Mouse (Mus musculus) midbrain, embryonic 13.5 days (tissue): Measurements from ENCODE around the gene Col13a1. TPM values are rescaled to one million over a fixed set of nuclear protein-coding genes. Genes with fewer than 3 reads are reported as not detected.
A peak's percentile ranks its signal among the peaks of the same experiment; 100 is the strongest.

ENCODE experiments used
- ATAC-seq: fragments of 200-750 bp; cut with Nextera tagmentation; 2 replicates; pipeline ENCODE4 v1.8.0; 2017; ENCODE audit warnings: mild to moderate bottlenecking, moderate TSS enrichment, moderate library complexity
- H3K27ac ChIP-seq: fragments of 300-500 bp; sonication (generic); 2 replicates; pipeline ENCODE4 v1.5.1; 2015; ENCODE audit warnings: inconsistent platforms, mild to moderate bottlenecking, moderate library complexity
- H3K27me3 ChIP-seq: fragments of 300-500 bp; sonication (generic); 2 replicates; pipeline ENCODE4 v1.6.1; 2015; ENCODE audit warnings: mild to moderate bottlenecking, inconsistent platforms
- H3K36me3 ChIP-seq: fragments of 300-500 bp; sonication (generic); 2 replicates; pipeline ENCODE4 v1.6.1; 2015; ENCODE audit warnings: mild to moderate bottlenecking, inconsistent platforms
- H3K4me1 ChIP-seq: fragments of 300-500 bp; sonication (generic); replicated peaks from 2 replicates; pipeline ENCODE4 v1.6.1; 2015; ENCODE audit warnings: inconsistent platforms
- H3K4me2 ChIP-seq: fragments of 300-500 bp; sonication (generic); replicated peaks from 2 replicates; pipeline ENCODE4 v1.6.1; 2015; ENCODE audit warnings: moderate library complexity, mild to moderate bottlenecking, inconsistent platforms
- H3K4me3 ChIP-seq: fragments of 300-500 bp; sonication (generic); replicated peaks from 2 replicates; pipeline ENCODE4 v1.5.1; 2015; ENCODE audit warnings: mild to moderate bottlenecking, inconsistent platforms
- H3K9ac ChIP-seq: fragments of 300-500 bp; sonication (generic); replicated peaks from 2 replicates; pipeline ENCODE4 v1.6.1; 2015; ENCODE audit warnings: mild to moderate bottlenecking, inconsistent platforms
- H3K9me3 ChIP-seq: fragments of 300-500 bp; sonication (generic); 2 replicates; pipeline ENCODE4 v1.6.1; 2016; ENCODE audit warnings: mild to moderate bottlenecking, inconsistent platforms
- WGBS: fragments of 180-500 bp; shearing (Covaris S2); methylation state at CpG from one replicate; pipeline ENCODE4 v1.1.7; 2015; 5-methylcytosine and 5-hydroxymethylcytosine counted together
- polyA plus RNA-seq: library from polyadenylated mRNA; unstranded; fragments of >200 nt; fragmentation: Nextera tagmentation; extraction: Ambion mirVana; gene quantifications from 2 replicates; pipeline ENCODE4 v1.2.1, GENCODE M21; 2015

Gene Col13a1
- polyA plus RNA-seq, 1 experiment from 2014 or later = 1.2 TPM

- Histone ChIP-seq H3K9ac (no peak overlapping the region), H3K36me3 (no peaks in the 10 kb centered on the region), H3K4me1 (0 out of 2 replicates have a peak, but pooled peaks cover 11% of the 10 kb centered on the region), H3K4me3 (no peak overlapping the region), H3K27me3 (peaks cover 11% of the 10 kb centered on the region; the same call in 1 of the 2 replicates), H3K27ac (no peak overlapping the region), H3K9me3 (no peaks in the 10 kb centered on the region), H3K4me2 (no peak overlapping the region)
- 24% methylated on average over 4 of the region's 4 CpGs for WGBS
- ATAC-seq = no peak
These were observed 99.5 kb downstream of the Col13a1 start for GRCm38 (mm10) chr10:61879427-61879826.

GRCm38 (mm10) chr10:61877787-61878186 is 101.1 kb downstream of the Col13a1 start:
- no peak overlapping the region for H3K9ac ChIP-seq
- H3K4me1 ChIP-seq = 0 out of 2 replicates have a peak, but pooled peaks cover 11% of the 10 kb centered on the region
- H3K36me3 ChIP-seq = no peaks in the 10 kb centered on the region
- no peaks in the 10 kb centered on the region for H3K9me3 ChIP-seq
- H3K27ac ChIP-seq = no peak overlapping the region
- ATAC-seq = peak; percentile 55
- 7% methylated on average over 6 of the region's 6 CpGs for WGBS
- H3K4me2 ChIP-seq = no peak overlapping the region
- peaks cover 11% of the 10 kb centered on the region; the same call in 1 of the 2 replicates for H3K27me3 ChIP-seq
- no peak overlapping the region for H3K4me3 ChIP-seq

- ATAC-seq = no peak
- no peak overlapping the region for H3K4me2 ChIP-seq
- H3K27me3 ChIP-seq = no peaks in the 10 kb centered on the region
- H3K27ac ChIP-seq = no peak overlapping the region
- no peaks in the 10 kb centered on the region for H3K9me3 ChIP-seq
- no peak overlapping the region for H3K9ac ChIP-seq
- no peaks in the 10 kb centered on the region for H3K36me3 ChIP-seq
- 80% methylated on average over 3 of the region's 3 CpGs for WGBS
- H3K4me3 ChIP-seq = no peak overlapping the region
- no peaks in the 10 kb centered on the region for H3K4me1 ChIP-seq
These were observed 109.1 kb downstream of the Col13a1 start for GRCm38 (mm10) chr10:61869796-61870195.

- no peaks in the 10 kb centered on the region for H3K36me3 ChIP-seq
- H3K9me3 ChIP-seq = peaks cover 32% of the 10 kb centered on the region
- H3K27me3 ChIP-seq = no peaks in the 10 kb centered on the region
- no peak for ATAC-seq
- no peak overlapping the region for H3K4me2 ChIP-seq
- WGBS = 79% methylated on average over 11 of the region's 11 CpGs
- no peaks in the 10 kb centered on the region for H3K4me1 ChIP-seq
- no peak overlapping the region for H3K9ac ChIP-seq
- H3K4me3 ChIP-seq = no peak overlapping the region
- H3K27ac ChIP-seq = no peak overlapping the region
These were observed 112.8 kb downstream of the Col13a1 start for GRCm38 (mm10) chr10:61866045-61866580.

GRCm38 (mm10) chr10:61859451-61859850 is 119.5 kb downstream of the Col13a1 start:
- peaks cover 32% of the 10 kb centered on the region for H3K9me3 ChIP-seq
- H3K9ac ChIP-seq = no peak overlapping the region
- no peaks in the 10 kb centered on the region for H3K36me3 ChIP-seq
- no peak overlapping the region for H3K4me2 ChIP-seq
- 89% methylated on average over 2 of the region's 2 CpGs for WGBS
- ATAC-seq = no peak
- H3K4me1 ChIP-seq = no peaks in the 10 kb centered on the region
- no peak overlapping the region for H3K4me3 ChIP-seq
- no peaks in the 10 kb centered on the region for H3K27me3 ChIP-seq
- H3K27ac ChIP-seq = no peak overlapping the region

GRCm38 (mm10) chr10:61855139-61855675 is 123.7 kb downstream of the Col13a1 start:
- ATAC-seq = no peak
- Histone ChIP-seq H3K9ac (no peak overlapping the region), H3K36me3 (no peaks in the 10 kb centered on the region), H3K4me1 (no peaks in the 10 kb centered on the region), H3K9me3 (peaks cover 3% of the 10 kb centered on the region; the same call in 1 of the 2 replicates), H3K27ac (no peak overlapping the region), H3K4me3 (no peak overlapping the region), H3K27me3 (no peaks in the 10 kb centered on the region), H3K4me2 (no peak overlapping the region)
- WGBS = 88% methylated on average over 8 of the region's 8 CpGs

GRCm38 (mm10) chr10:61852824-61853223 is 126.1 kb downstream of the Col13a1 start:
- WGBS = 88% methylated on average over 8 of the region's 8 CpGs

GRCm38 (mm10) chr10:61848553-61848952 is 130.4 kb downstream of the Col13a1 start:
- Histone ChIP-seq H3K9me3 (no peaks in the 10 kb centered on the region), H3K9ac (no peak overlapping the region), H3K27me3 (no peaks in the 10 kb centered on the region), H3K4me1 (no peaks in the 10 kb centered on the region), H3K4me2 (no peak overlapping the region), H3K36me3 (no peaks in the 10 kb centered on the region), H3K4me3 (no peak overlapping the region), H3K27ac (no peak overlapping the region)
- ATAC-seq = no peak
- WGBS = 92% methylated on average over 6 of the region's 6 CpGs

More at GRCm38 (mm10) chr10:61852824-61853223, 126.1 kb downstream of the Col13a1 start:
- no peaks in the 10 kb centered on the region for H3K4me1 ChIP-seq
- no peaks in the 10 kb centered on the region for H3K9me3 ChIP-seq
- H3K4me3 ChIP-seq = no peak overlapping the region
- H3K4me2 ChIP-seq = no peak overlapping the region
- no peaks in the 10 kb centered on the region for H3K36me3 ChIP-seq
- H3K27me3 ChIP-seq = no peaks in the 10 kb centered on the region
- ATAC-seq = no peak
- H3K27ac ChIP-seq = no peak overlapping the region
- no peak overlapping the region for H3K9ac ChIP-seq

- Histone ChIP-seq H3K9ac (no peak overlapping the region), H3K27me3 (no peaks in the 10 kb centered on the region), H3K4me2 (no peak overlapping the region), H3K4me1 (no peaks in the 10 kb centered on the region), H3K4me3 (no peak overlapping the region), H3K9me3 (no peaks in the 10 kb centered on the region), H3K27ac (no peak overlapping the region), H3K36me3 (no peaks in the 10 kb centered on the region)
- WGBS = 87% methylated on average over 4 of the region's 4 CpGs
- ATAC-seq = no peak
These were observed 133.4 kb downstream of the Col13a1 start for GRCm38 (mm10) chr10:61845476-61845875.

GRCm38 (mm10) chr10:61844475-61844874 is 134.4 kb downstream of the Col13a1 start:
- Histone ChIP-seq H3K9me3 (no peaks in the 10 kb centered on the region), H3K4me2 (no peak overlapping the region), H3K27me3 (no peaks in the 10 kb centered on the region), H3K4me1 (no peaks in the 10 kb centered on the region), H3K36me3 (no peaks in the 10 kb centered on the region), H3K9ac (no peak overlapping the region), H3K4me3 (no peak overlapping the region), H3K27ac (no peak overlapping the region)
- 79% methylated on average over 7 of the region's 7 CpGs for WGBS
- no peak for ATAC-seq

GRCm38 (mm10) chr10:61842261-61842660 is 136.6 kb downstream of the Col13a1 start:
- no peak overlapping the region for H3K9ac ChIP-seq
- no peak for ATAC-seq
- no peak overlapping the region for H3K27ac ChIP-seq
- H3K4me1 ChIP-seq = peaks cover 5% of the 10 kb centered on the region; the same call in 1 of the 2 replicates
- H3K4me3 ChIP-seq = no peak overlapping the region
- no peaks in the 10 kb centered on the region for H3K9me3 ChIP-seq
- H3K27me3 ChIP-seq = no peaks in the 10 kb centered on the region
- WGBS = 92% methylated on average over 12 of the region's 12 CpGs
- H3K4me2 ChIP-seq = no peak overlapping the region
- H3K36me3 ChIP-seq = no peaks in the 10 kb centered on the region

- Histone ChIP-seq H3K27me3 (no peaks in the 10 kb centered on the region), H3K4me2 (no peak overlapping the region), H3K4me1 (peaks cover 5% of the 10 kb centered on the region; the same call in 1 of the 2 replicates), H3K4me3 (no peak overlapping the region), H3K9me3 (no peaks in the 10 kb centered on the region), H3K27ac (no peak overlapping the region), H3K36me3 (no peaks in the 10 kb centered on the region), H3K9ac (no peak overlapping the region)
- ATAC-seq = peak; percentile 32; the same call in 1 of the 2 replicates
- 75% methylated on average over 9 of the region's 9 CpGs for WGBS
These were observed 139.6 kb downstream of the Col13a1 start for GRCm38 (mm10) chr10:61839326-61839725.

GRCm38 (mm10) chr10:61838769-61839168 is 140.1 kb downstream of the Col13a1 start:
- peak; percentile 57 for ATAC-seq
- no peaks in the 10 kb centered on the region for H3K36me3 ChIP-seq
- no peaks in the 10 kb centered on the region for H3K27me3 ChIP-seq
- 0% methylated on average over 6 of the region's 6 CpGs for WGBS
- no peaks in the 10 kb centered on the region for H3K9me3 ChIP-seq
- no peak overlapping the region for H3K4me3 ChIP-seq
- H3K27ac ChIP-seq = no peak overlapping the region
- peaks cover 5% of the 10 kb centered on the region; the same call in 1 of the 2 replicates for H3K4me1 ChIP-seq
- no peak overlapping the region for H3K4me2 ChIP-seq
- H3K9ac ChIP-seq = no peak overlapping the region
